Mouse (Mus musculus): ENCODE measurements around the gene Fndc8. TPM values are rescaled to one million over a fixed set of nuclear protein-coding genes. Genes with fewer than 3 reads are reported as not detected.
"Not testable (repeated sequence)": the region's sequence is repeated elsewhere in the genome, so short reads cannot be mapped to it uniquely, and the experiment has no call there.

Fndc8 gene
- polyA plus RNA-seq, 1 experiment, result 0.36 TPM

DNA sequence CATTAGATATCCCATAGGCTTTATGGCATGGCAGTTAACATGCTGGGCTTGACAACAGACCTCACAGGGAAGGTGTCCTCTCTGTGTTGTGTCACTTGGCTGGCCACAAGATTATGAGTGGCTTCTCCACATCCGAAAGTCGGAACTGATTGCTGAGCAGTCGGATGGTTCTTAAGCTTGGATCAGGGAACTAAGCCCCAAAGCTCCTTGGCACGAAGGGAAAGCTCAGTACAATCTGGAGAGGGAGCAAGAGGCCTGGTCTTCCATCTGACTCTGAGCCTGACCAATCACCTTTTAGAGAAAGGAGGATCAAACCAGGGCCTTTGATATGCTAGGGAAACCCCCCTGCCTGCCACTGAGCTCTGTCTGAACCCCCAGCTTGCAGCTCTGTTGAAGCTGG, 29.8 kb downstream of the Fndc8 start:
- Histone ChIP-seq H3K4me3 (ENCODE audit: control insufficient read depth, insufficient read depth, low read length) (no peak overlapping the region), H3K27ac (ENCODE audit: control insufficient read depth, insufficient read depth, low read length) (no peak overlapping the region), H3K36me3 (ENCODE audit: control insufficient read depth, insufficient read depth, low read length) (no peaks in the 10 kb centered on the region), H3K27me3 (ENCODE audit: control insufficient read depth, insufficient read depth, low read length) (no peaks in the 10 kb centered on the region; the same call in 1 of the 2 replicates), H3K4me1 (replicated peaks; ENCODE audit: control insufficient read depth, insufficient read depth, low read length) (no peaks in the 10 kb centered on the region)
- WGBS, result 92% methylated on average over 4 of the region's 4 CpGs
- TF ChIP-seq CTCF (IDR thresholded peaks at IDR 0.05; ENCODE audit: borderline replicate concordance, control insufficient read depth, extremely low read depth, insufficient read depth, low read length, poor library complexity) (no peak), POLR2A (IDR thresholded peaks at IDR 0.05; ENCODE audit: control insufficient read depth, extremely low read depth, insufficient read depth, low read length, poor library complexity) (no peak)
- DNase-seq, result no peak

DNA sequence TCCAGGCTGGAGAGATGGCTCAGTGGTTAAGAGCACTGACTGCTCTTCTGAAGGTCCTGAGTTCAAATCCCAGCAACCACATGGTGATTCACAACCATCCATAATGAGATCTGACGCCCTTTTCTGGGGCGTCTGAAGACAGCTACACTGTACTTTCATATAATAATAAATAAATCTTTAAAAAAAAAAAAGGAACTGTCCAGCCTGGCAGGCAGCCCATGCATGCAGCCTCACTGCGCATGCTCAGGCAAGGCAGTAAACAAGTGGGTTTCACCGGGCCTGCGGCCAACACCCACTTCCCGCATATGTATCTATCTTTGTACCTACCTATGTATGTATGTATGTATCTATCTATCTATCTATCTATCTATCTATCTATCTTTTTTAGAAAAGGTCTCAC, 32.0 kb downstream of the Fndc8 start:
- 9% methylated on average over 6 of the region's 6 CpGs for WGBS
- not testable (repeated sequence) for H3K27ac ChIP-seq (ENCODE audit: control insufficient read depth, insufficient read depth, low read length); H3K4me3 ChIP-seq (ENCODE audit: control insufficient read depth, insufficient read depth, low read length); H3K4me1 ChIP-seq (replicated peaks; ENCODE audit: control insufficient read depth, insufficient read depth, low read length); DNase-seq; H3K36me3 ChIP-seq (ENCODE audit: control insufficient read depth, insufficient read depth, low read length); H3K27me3 ChIP-seq (ENCODE audit: control insufficient read depth, insufficient read depth, low read length)

GRCm38 (mm10) chr11:82928897-82929632, 37.1 kb downstream of the Fndc8 start:
- Histone ChIP-seq H3K4me3 (ENCODE audit: control insufficient read depth, insufficient read depth, low read length) (no peak overlapping the region), H3K36me3 (ENCODE audit: control insufficient read depth, insufficient read depth, low read length) (no peaks in the 10 kb centered on the region), H3K4me1 (replicated peaks; ENCODE audit: control insufficient read depth, insufficient read depth, low read length) (peaks cover 10% of the 10 kb centered on the region), H3K27ac (ENCODE audit: control insufficient read depth, insufficient read depth, low read length) (no peak overlapping the region), H3K27me3 (ENCODE audit: control insufficient read depth, insufficient read depth, low read length) (peaks cover 28% of the 10 kb centered on the region)
- TF ChIP-seq POLR2A (IDR thresholded peaks at IDR 0.05; ENCODE audit: control insufficient read depth, extremely low read depth, insufficient read depth, low read length, poor library complexity) (no peak), CTCF (IDR thresholded peaks at IDR 0.05; ENCODE audit: borderline replicate concordance, control insufficient read depth, extremely low read depth, insufficient read depth, low read length, poor library complexity) (no peak)
- whole genome bisulfite sequencing, result 79% methylated on average over 20 of the region's 20 CpGs
- DNase-seq, result no peak

DNA sequence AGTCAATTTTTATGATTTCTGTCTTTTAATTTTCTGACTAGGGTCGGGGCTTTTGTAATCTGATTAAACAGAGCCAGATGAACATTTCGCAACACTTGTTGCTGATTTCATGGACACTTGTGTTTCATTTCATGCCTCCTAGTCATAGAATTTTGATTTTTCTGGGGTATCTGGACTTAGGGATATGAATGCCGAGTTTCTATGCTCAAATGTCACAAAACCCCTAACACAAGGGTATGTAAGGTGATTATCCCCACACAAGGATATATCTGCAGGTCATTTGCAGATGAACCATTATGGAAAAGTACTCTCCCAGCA, 37.7 kb downstream of the Fndc8 start:
- Histone ChIP-seq H3K27me3 (ENCODE audit: control insufficient read depth, insufficient read depth, low read length) (peaks cover 34% of the 10 kb centered on the region), H3K36me3 (ENCODE audit: control insufficient read depth, insufficient read depth, low read length) (no peaks in the 10 kb centered on the region), H3K27ac (ENCODE audit: control insufficient read depth, insufficient read depth, low read length) (no peak overlapping the region), H3K4me1 (replicated peaks; ENCODE audit: control insufficient read depth, insufficient read depth, low read length) (peaks cover 10% of the 10 kb centered on the region), H3K4me3 (ENCODE audit: control insufficient read depth, insufficient read depth, low read length) (no peak overlapping the region)
- TF ChIP-seq CTCF (IDR thresholded peaks at IDR 0.05; ENCODE audit: borderline replicate concordance, control insufficient read depth, extremely low read depth, insufficient read depth, low read length, poor library complexity), result no peak
- TF ChIP-seq POLR2A (IDR thresholded peaks at IDR 0.05; ENCODE audit: control insufficient read depth, extremely low read depth, insufficient read depth, low read length, poor library complexity), result no peak
- no peak for DNase-seq
- 43% methylated on average over 3 of the region's 3 CpGs for WGBS

GRCm38 (mm10) chr11:82930391-82930955, 38.5 kb downstream of the Fndc8 start:
- not testable (repeated sequence) for DNase-seq; H3K4me1 ChIP-seq (replicated peaks; ENCODE audit: control insufficient read depth, insufficient read depth, low read length); H3K4me3 ChIP-seq (ENCODE audit: control insufficient read depth, insufficient read depth, low read length); H3K27ac ChIP-seq (ENCODE audit: control insufficient read depth, insufficient read depth, low read length); H3K36me3 ChIP-seq (ENCODE audit: control insufficient read depth, insufficient read depth, low read length)
- peaks cover 39% of the 10 kb centered on the region for H3K27me3 ChIP-seq (ENCODE audit: control insufficient read depth, insufficient read depth, low read length)
- 21% methylated on average over 84 of the region's 85 CpGs for WGBS

- H3K27ac ChIP-seq (ENCODE audit: control insufficient read depth, insufficient read depth, low read length); H3K36me3 ChIP-seq (ENCODE audit: control insufficient read depth, insufficient read depth, low read length); H3K4me3 ChIP-seq (ENCODE audit: control insufficient read depth, insufficient read depth, low read length); H3K4me1 ChIP-seq (replicated peaks; ENCODE audit: control insufficient read depth, insufficient read depth, low read length); DNase-seq: not testable (repeated sequence)
- H3K27me3 ChIP-seq (ENCODE audit: control insufficient read depth, insufficient read depth, low read length), result peaks cover 42% of the 10 kb centered on the region
- WGBS, result 11% methylated on average over 63 of the region's 63 CpGs
These were observed 39.2 kb downstream of the Fndc8 start for GRCm38 (mm10) chr11:82931161-82931560.

GRCm38 (mm10) chr11:82931671-82932450, 39.9 kb downstream of the Fndc8 start:
- WGBS, result 6% methylated on average over 116 of the region's 119 CpGs
- not testable (repeated sequence) for H3K4me3 ChIP-seq (ENCODE audit: control insufficient read depth, insufficient read depth, low read length); H3K27ac ChIP-seq (ENCODE audit: control insufficient read depth, insufficient read depth, low read length); H3K36me3 ChIP-seq (ENCODE audit: control insufficient read depth, insufficient read depth, low read length); H3K4me1 ChIP-seq (replicated peaks; ENCODE audit: control insufficient read depth, insufficient read depth, low read length); DNase-seq
- peaks cover 42% of the 10 kb centered on the region for H3K27me3 ChIP-seq (ENCODE audit: control insufficient read depth, insufficient read depth, low read length)

Measured in thymus, adult 2 months (tissue).